Mouse (Mus musculus) CH12.LX (cell line): ENCODE results near the gene Bicd2. TPM values are rescaled to one million over a fixed set of nuclear protein-coding genes. Genes with fewer than 3 reads are reported as not detected.

Experiments
- DNase-seq: peaks from one replicate; pipeline ENCODE4 v3.0.0-alpha.2; 2013; ENCODE audit errors: extremely low read depth
- H3K27ac ChIP-seq: 2 replicates; pipeline ENCODE4 v1.5.1; 2012; ENCODE audit warnings: low read depth, mild to moderate bottlenecking, control low read depth, moderate library complexity; ENCODE audit not compliant: insufficient read depth
- H3K27me3 ChIP-seq: replicated peaks from 2 replicates; pipeline ENCODE3; 2012; ENCODE audit warnings: inconsistent platforms
- H3K36me3 ChIP-seq, 2 experiments: replicated peaks in 1 of 2; 2 replicates each; pipeline versions ENCODE3 to v1.6.1; 2012; ENCODE audit warnings: inconsistent platforms in 1 of 2, low read length in 1 of 2, mild to moderate bottlenecking in 1 of 2, mixed read lengths in 1 of 2, moderate library complexity in 1 of 2; ENCODE audit not compliant: control insufficient read depth in 1 of 2, insufficient read depth in 1 of 2
- H3K4me1 ChIP-seq, 2 experiments: 2 replicates each; pipeline ENCODE4 v1.6.1; 2012; ENCODE audit warnings: inconsistent platforms in 1 of 2, moderate library complexity in 1 of 2; ENCODE audit not compliant: insufficient read depth in 2 of 2, control insufficient read depth in 1 of 2
- H3K4me2 ChIP-seq: 2 replicates; pipeline ENCODE4 v1.6.1; 2012; ENCODE audit warnings: low read depth, mild to moderate bottlenecking, control low read depth; ENCODE audit not compliant: poor library complexity, insufficient read depth, severe bottlenecking
- H3K4me3 ChIP-seq, 3 experiments: fragments of 150-350 bp in 1 of 3; sonication (generic) in 1 of 3; replicated peaks in 1 of 3; 2 replicates each; pipeline versions ENCODE3 to v1.5.1; 2011 to 2012; ENCODE audit warnings: low read depth in 2 of 3, low read length in 2 of 3, mild to moderate bottlenecking in 2 of 3, moderate library complexity in 2 of 3, control low read depth in 1 of 3, improper control_type of control experiment in 1 of 3, inconsistent platforms in 1 of 3, mixed read lengths in 1 of 3; ENCODE audit not compliant: poor library complexity in 1 of 3
- H3K79me2 ChIP-seq: replicated peaks from 2 replicates; pipeline ENCODE4 v1.6.1; 2012; ENCODE audit warnings: mild to moderate bottlenecking, moderate library complexity; ENCODE audit not compliant: control insufficient read depth, poor library complexity, insufficient read depth, severe bottlenecking; ENCODE audit errors: extremely low read depth
- H3K9ac ChIP-seq: 2 replicates; pipeline ENCODE4 v1.6.1; 2012; ENCODE audit warnings: low read depth, mild to moderate bottlenecking, control low read depth, moderate library complexity; ENCODE audit not compliant: insufficient read depth
- H3K9me3 ChIP-seq: replicated peaks from 2 replicates; pipeline ENCODE3; 2012; ENCODE audit warnings: low read length, inconsistent platforms, mixed read lengths
- BHLHE40 ChIP-seq: IDR thresholded peaks from 2 replicates; pipeline ENCODE4 v1.6.1; 2011; ENCODE audit warnings: mild to moderate bottlenecking, low read depth, low read length, improper control_type of control experiment
- CHD1 ChIP-seq: IDR thresholded peaks from 2 replicates; pipeline ENCODE4 v1.6.1; 2012; ENCODE audit warnings: low read depth, low read length, improper control_type of control experiment, inconsistent platforms
- CTCF ChIP-seq, 2 experiments: IDR thresholded peaks in 1 of 2; conservative IDR thresholded peaks in 1 of 2; 2 replicates each; pipeline ENCODE4 v1.5.1; 2011 to 2012; ENCODE audit warnings: low read depth in 2 of 2, low read length in 2 of 2, improper control_type of control experiment in 1 of 2, inconsistent platforms in 1 of 2, mild to moderate bottlenecking in 1 of 2, moderate library complexity in 1 of 2
- E2F4 ChIP-seq: IDR thresholded peaks from 2 replicates; pipeline ENCODE4 v1.6.1; 2011; ENCODE audit warnings: low read depth, low read length, improper control_type of control experiment; ENCODE audit not compliant: insufficient replicate concordance
- ELF1 ChIP-seq: IDR thresholded peaks from 2 replicates; pipeline ENCODE4 v1.6.1; 2014; ENCODE audit warnings: low read depth, mild to moderate bottlenecking, inconsistent platforms, low read length, improper control_type of control experiment
- ETS1 ChIP-seq: conservative IDR thresholded peaks from 2 replicates; pipeline ENCODE4 v1.6.1; 2012; ENCODE audit warnings: low read depth, mild to moderate bottlenecking, inconsistent platforms, low read length, improper control_type of control experiment, moderate library complexity
- GABPA ChIP-seq: IDR thresholded peaks from 2 replicates; pipeline ENCODE4 v1.6.1; 2012; ENCODE audit warnings: low read depth, low read length, improper control_type of control experiment, inconsistent platforms; ENCODE audit not compliant: insufficient replicate concordance
- KAT2A ChIP-seq: IDR thresholded peaks from 2 replicates; pipeline ENCODE4 v1.6.1; 2012; ENCODE audit warnings: low read length, improper control_type of control experiment, inconsistent platforms; ENCODE audit not compliant: insufficient replicate concordance
- MAFK ChIP-seq: IDR thresholded peaks from 2 replicates; pipeline ENCODE4 v1.6.1; 2011; ENCODE audit warnings: low read length, improper control_type of control experiment; ENCODE audit not compliant: insufficient replicate concordance
- MEF2A ChIP-seq: IDR thresholded peaks from 2 replicates; pipeline ENCODE4 v1.6.1; 2014; ENCODE audit warnings: low read depth, mild to moderate bottlenecking, inconsistent platforms, low read length, improper control_type of control experiment, borderline replicate concordance
- MYC ChIP-seq: IDR thresholded peaks from 2 replicates; pipeline ENCODE4 v1.6.1; 2011; ENCODE audit warnings: low read depth, mild to moderate bottlenecking, improper control_type of control experiment, low read length
- POLR2AphosphoS2 ChIP-seq: IDR thresholded peaks from 2 replicates; pipeline ENCODE4 v1.6.1; 2011; ENCODE audit warnings: low read depth, low read length, improper control_type of control experiment
- RAD21 ChIP-seq: IDR thresholded peaks from 2 replicates; pipeline ENCODE4 v1.6.1; 2011; ENCODE audit warnings: low read depth, mild to moderate bottlenecking, low read length, improper control_type of control experiment, moderate library complexity
- SMC3 ChIP-seq: IDR thresholded peaks from 2 replicates; pipeline ENCODE4 v1.6.1; 2011; ENCODE audit warnings: low read depth, low read length, improper control_type of control experiment
- TBP ChIP-seq: conservative IDR thresholded peaks from 2 replicates; pipeline ENCODE4 v1.6.1; 2011; ENCODE audit warnings: low read depth, low read length, improper control_type of control experiment
- USF1 ChIP-seq: IDR thresholded peaks from 2 replicates; pipeline ENCODE4 v1.6.1; 2014; ENCODE audit warnings: low read depth, mild to moderate bottlenecking, inconsistent platforms, low read length, improper control_type of control experiment
- USF2 ChIP-seq: conservative IDR thresholded peaks from 2 replicates; pipeline ENCODE4 v1.6.1; 2011; ENCODE audit warnings: low read depth, low read length, improper control_type of control experiment
- ZNF384 ChIP-seq: IDR thresholded peaks from 2 replicates; pipeline ENCODE4 v1.6.1; 2012; ENCODE audit warnings: low read depth, low read length, improper control_type of control experiment, inconsistent platforms
- dilution Hi-C: fragments of 300-500 bp; cut with MboI; formaldehyde crosslinking; loops from 2 replicates; pipeline ENCODE4 v1.14.3; 2020; ENCODE audit warnings: low sequenced_read_pairs; ENCODE audit not compliant: extremely low pct_unique_long_range_greater_than_20kb, extremely low pct_ligation_motif_present
- in situ Hi-C: fragments of 300-500 bp; cut with MboI; formaldehyde crosslinking; loops from 3 replicates; pipeline ENCODE4 v1.14.3; 2019; ENCODE audit warnings: low sequenced_read_pairs, low pct_ligation_motif_present, low pct_unique_long_range_greater_than_20kb, mixed read lengths
- polyA plus RNA-seq: library from polyadenylated mRNA; unstranded; fragments of >175 nt; gene quantifications from 2 replicates; pipeline ENCODE4 v1.2.1, GENCODE M21; 2012; ENCODE audit warnings: low read depth; ENCODE audit not compliant: insufficient read length
- total RNA-seq, 2 experiments: library from RNA; depleted of rRNA; stranded (reverse); fragments of 300-350 nt in 1 of 2; fragments of >200 nt in 1 of 2; gene quantifications; 2 replicates each; pipeline ENCODE4 v1.2.3; 2012 to 2014

The Bicd2 gene
- total and polyA plus RNA-seq, 3 experiments = 16.9 to 26.5 (median 21.0) TPM

GRCm38 (mm10) chr13:49352581-49353159, 11.3 kb downstream of the Bicd2 start:
- no peak overlapping the region for H3K27ac ChIP-seq
- no peak overlapping the region for H3K4me3 ChIP-seq
- H3K9ac ChIP-seq = no peak overlapping the region
- in situ Hi-C loops = no loop called here
- dilution Hi-C loops = no loop called here
- peaks cover 2% of the 10 kb centered on the region for H3K79me2 ChIP-seq
- no peak for DNase-seq
- H3K36me3 ChIP-seq = peaks cover 0 to 31% of the 10 kb centered on the region in 2 experiments
- H3K27me3 ChIP-seq = no peaks in the 10 kb centered on the region
- TF ChIP-seq USF1 (no peak), RAD21 (no peak), CHD1 (no peak), USF2 (no peak), ELF1 (no peak), MYC (no peak), TBP (no peak), ZNF384 (no peak), SMC3 (no peak), MAFK (no peak)
- H3K9me3 ChIP-seq = no peaks in the 10 kb centered on the region
- H3K4me2 ChIP-seq = no peak overlapping the region
- peaks cover 9 to 75% of the 10 kb centered on the region in 2 experiments for H3K4me1 ChIP-seq

DNA sequence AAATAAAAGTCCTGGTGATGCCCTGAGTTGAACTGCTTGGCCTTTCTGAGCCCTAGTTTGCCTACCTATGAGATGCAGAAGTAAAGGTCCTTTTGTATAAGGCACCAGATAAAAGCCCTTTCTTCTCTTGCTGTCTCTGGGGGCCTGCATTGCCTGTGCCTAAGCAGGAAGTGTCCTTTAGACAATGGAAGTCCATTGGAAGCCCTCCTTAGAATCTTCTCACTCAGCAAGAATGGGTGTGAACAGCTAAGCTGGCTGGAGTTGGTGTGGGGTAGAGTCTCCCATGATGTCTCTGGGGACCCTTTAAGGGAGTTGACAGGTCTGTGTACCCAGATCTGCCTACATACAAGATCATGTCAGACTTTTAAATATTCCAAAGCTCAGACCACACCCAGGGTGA, 12.0 kb downstream of the Bicd2 start:
- Histone ChIP-seq H3K9me3 (no peaks in the 10 kb centered on the region), H3K27ac (no peak overlapping the region), H3K4me1 (peaks cover 4 to 67% of the 10 kb centered on the region in 2 experiments), H3K4me2 (no peak overlapping the region), H3K79me2 (peaks cover 2% of the 10 kb centered on the region), H3K27me3 (no peaks in the 10 kb centered on the region), H3K9ac (no peak overlapping the region), H3K4me3 (no peak overlapping the region), H3K36me3 (peaks cover 0 to 36% of the 10 kb centered on the region in 2 experiments)
- DNase-seq = no peak
- dilution Hi-C loops (no loop called here), in situ Hi-C loops (no loop called here)
- TF ChIP-seq MYC (no peak), GABPA (no peak), USF1 (no peak), BHLHE40 (no peak), RAD21 (no peak), POLR2AphosphoS2 (no peak), E2F4 (no peak), MEF2A (no peak), CTCF (conservative IDR thresholded peaks at IDR 0.05 in 1 of 2, IDR thresholded peaks at IDR 0.05 in 1 of 2; ENCODE audit: low read depth in 2 of 2, low read length in 2 of 2) (no peak), KAT2A (no peak), ETS1 (no peak), SMC3 (no peak)
